Mouse (Mus musculus): ENCODE measurements around the gene Kctd7.

DNA sequence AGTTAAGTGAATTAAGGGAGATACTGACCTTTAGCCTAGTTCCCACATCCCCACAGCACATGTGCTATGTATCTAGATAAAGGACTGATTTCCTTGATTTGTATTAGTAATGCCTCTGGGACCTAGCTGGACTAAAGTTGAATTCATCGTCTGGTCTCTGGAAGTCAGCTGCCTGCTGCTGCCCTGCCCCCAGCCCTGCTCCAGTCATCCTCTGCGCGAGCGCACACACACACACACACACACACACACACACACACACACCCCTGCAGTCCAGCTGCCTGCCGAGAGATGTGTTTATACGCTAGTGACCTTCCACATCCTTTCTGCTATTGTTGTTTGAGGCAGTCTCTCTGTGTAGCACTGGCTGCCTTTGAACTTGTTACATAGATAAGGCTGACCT, 23.8 kb upstream of the Kctd7 start:
- TF ChIP-seq CTCF (IDR thresholded peaks at IDR 0.05; ENCODE audit: control insufficient read depth, insufficient read depth, low read length) (no peak), POLR2A (IDR thresholded peaks at IDR 0.05; ENCODE audit: borderline replicate concordance, control insufficient read depth, low read depth, low read length) (no peak)
